Mouse (Mus musculus) layer of hippocampus, adult 2 months (tissue): ENCODE data around the gene Nek5. TPM values are rescaled to one million over a fixed set of nuclear protein-coding genes. Genes with fewer than 3 reads are reported as not detected.

ENCODE experiments used
- DNase-seq, 2 experiments: peaks; one replicate each; pipeline ENCODE4 v3.0.0; 2022; ENCODE audit warnings: low spot score in 2 of 2
- H3K27ac ChIP-seq: fragments of 200-600 bp; 2 replicates; pipeline ENCODE4 v1.8.1; 2022
- H3K4me3 ChIP-seq: fragments of 200-600 bp; 2 replicates; pipeline ENCODE4 v1.8.1; 2022; ENCODE audit warnings: mild to moderate bottlenecking
- CTCF ChIP-seq: fragments of 200-600 bp; conservative IDR thresholded peaks from 2 replicates; pipeline ENCODE4 v1.8.1; 2022; ENCODE audit warnings: antibody characterized with exemption, mild to moderate bottlenecking, moderate library complexity
- total RNA-seq, 2 experiments: library from RNA; stranded (reverse); gene quantifications; 2 replicates each; pipeline ENCODE4 v1.2.3; 2021

Gene Nek5
- total RNA-seq, 2 experiments from 2014 or later = 0.61 TPM; not detected in 1

- no peak for TF ChIP-seq CTCF
- DNase-seq = no peak
- H3K4me3 ChIP-seq = no peak overlapping the region
Measured at GRCm38 (mm10) chr8:22030990-22031389, 93.9 kb downstream of the Nek5 start.

GRCm38 (mm10) chr8:22028973-22029372 lies 95.9 kb downstream of the Nek5 start:
- H3K27ac ChIP-seq = no peak overlapping the region
- peak; percentile 37 for TF ChIP-seq CTCF
- no peak overlapping the region for H3K4me3 ChIP-seq
- DNase-seq = no peak

More at GRCm38 (mm10) chr8:22030990-22031389, 93.9 kb downstream of the Nek5 start:
- H3K27ac ChIP-seq = no peak overlapping the region

DNA sequence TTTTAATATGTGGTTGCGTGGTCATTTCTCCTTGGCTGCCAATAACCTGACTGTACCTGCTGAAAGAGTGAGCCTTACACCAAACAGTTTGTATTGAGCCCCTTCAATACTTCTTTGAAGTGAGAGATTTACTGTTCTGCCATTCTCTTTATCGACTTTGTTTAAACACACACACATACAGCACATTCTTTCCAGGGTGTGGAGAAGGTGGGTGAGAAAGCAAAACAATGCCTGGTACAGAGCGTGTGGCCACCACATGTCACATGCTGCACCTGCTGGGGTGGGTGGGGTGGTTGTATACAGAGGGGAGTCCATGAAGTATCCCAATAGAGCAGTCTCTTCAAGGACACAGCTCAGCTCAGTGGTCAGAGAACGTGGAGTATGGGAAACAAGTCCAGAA lies 99.6 kb downstream of the Nek5 start:
- no peak for TF ChIP-seq CTCF
- no peak overlapping the region for H3K27ac ChIP-seq
- no peak overlapping the region for H3K4me3 ChIP-seq
- no peak for DNase-seq

Other genes with a start within 250 kb of the Nek5 start
- gene Defb9, start 239.6 kb downstream of the Nek5 start, total RNA-seq = not detected
- gene Defb11, start 218.6 kb downstream of the Nek5 start, total RNA-seq = not detected
- gene Defb15, start 192.3 kb downstream of the Nek5 start, total RNA-seq = not detected
- not detected for gene Defb35, start 186.7 kb downstream of the Nek5 start, total RNA-seq
- gene Defb13, start 178.3 kb downstream of the Nek5 start, total RNA-seq = not detected
- not detected for gene Fam90a1a, start 166.3 kb downstream of the Nek5 start, total RNA-seq
- gene Ccdc70, start 155.3 kb downstream of the Nek5 start, total RNA-seq = not detected
- gene Atp7b, start 64.7 kb downstream of the Nek5 start, total RNA-seq = 1 to 10 TPM; 2.3 to 2.4 TPM
- 10 to 100 TPM; 34.7 to 42.0 TPM for gene Alg11, start 64.3 kb downstream of the Nek5 start, total RNA-seq
- gene Nek3, start 41.4 kb upstream of the Nek5 start, total RNA-seq = 1 to 10 TPM; 2.5 to 2.7 TPM
- 1 to 10 TPM in 1 of 2 experiments, under 1 TPM in 1; 0.61 to 1.0 TPM for gene Ckap2, start 60.8 kb upstream of the Nek5 start, total RNA-seq
- 10 to 100 TPM; 25.2 to 26.0 TPM for gene Vps36, start 67.8 kb upstream of the Nek5 start, total RNA-seq
- 1 to 10 TPM; 3.0 to 3.4 TPM for gene Thsd1, start 102.3 kb upstream of the Nek5 start, total RNA-seq
- gene Tpte, start 158.4 kb upstream of the Nek5 start, total RNA-seq = not detected